Mouse (Mus musculus) olfactory bulb, adult 2 months (tissue): ENCODE measurements around the gene Cntnap5a.

Experiments used
- CTCF ChIP-seq: fragments of 200-500 bp; IDR thresholded peaks from 2 replicates; pipeline ENCODE4 v1.5.1; 2012; ENCODE audit warnings: low read depth, mild to moderate bottlenecking, low read length, moderate library complexity; ENCODE audit not compliant: insufficient read depth
- POLR2A ChIP-seq: fragments of 200-500 bp; IDR thresholded peaks from 2 replicates; pipeline ENCODE4 v1.6.1; 2012; ENCODE audit warnings: mild to moderate bottlenecking, low read depth, low read length, moderate library complexity; ENCODE audit not compliant: insufficient read depth

DNA sequence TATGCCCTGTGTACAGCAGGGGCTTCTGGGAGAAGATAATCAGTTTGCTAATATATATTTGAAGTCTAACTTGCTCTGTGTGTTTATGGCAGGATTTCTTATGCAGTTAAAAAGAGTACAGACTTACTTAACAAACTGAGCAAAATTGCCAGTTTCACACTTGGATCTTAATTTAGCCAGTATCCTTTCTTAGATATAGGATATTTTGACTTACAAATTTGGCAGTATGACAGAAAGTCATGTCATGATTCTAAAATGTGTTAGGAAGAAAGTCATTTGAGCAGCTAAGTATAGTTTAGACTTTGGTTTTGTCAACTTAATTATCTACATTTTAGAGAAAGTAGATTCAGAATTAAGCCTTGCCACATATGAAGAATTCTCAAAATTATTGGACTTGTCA lies 167.7 kb downstream of the Cntnap5a start:
- TF ChIP-seq POLR2A: no peak
- no peak for TF ChIP-seq CTCF
